Mouse (Mus musculus): Measurements from ENCODE around the gene Rbfox2.

DNA sequence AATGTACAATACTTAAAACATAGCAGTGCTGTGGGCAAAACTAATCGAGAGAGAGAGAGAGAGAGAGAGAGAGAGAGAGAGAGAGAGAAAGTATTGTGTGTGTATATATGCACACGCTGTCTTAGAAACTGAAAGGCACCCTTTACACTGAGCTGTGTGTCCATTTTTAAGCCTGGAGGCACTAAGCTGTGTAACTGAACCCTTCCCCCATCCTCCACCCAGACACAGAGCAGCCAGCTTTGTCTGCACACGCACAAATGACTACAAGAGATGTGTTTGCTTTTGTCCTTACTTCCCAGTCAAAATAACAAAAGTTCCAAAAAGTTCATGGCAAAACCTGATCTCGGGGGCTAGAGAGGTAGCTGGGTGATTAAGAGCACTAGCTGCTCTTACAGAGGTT is 80.9 kb downstream of the Rbfox2 start:
- no peak for TF ChIP-seq CTCF (IDR thresholded peaks at IDR 0.05; ENCODE audit: extremely low read depth, insufficient read depth, insufficient read length, insufficient replicate concordance)
- no peak for TF ChIP-seq POLR2A (IDR thresholded peaks at IDR 0.05; ENCODE audit: low read depth, low read length)
